Mouse (Mus musculus) kidney, adult 9 months (tissue): ENCODE measurements at regions not wholly inside any gene's neighbourhood (a gene's known extent, or its start where the extent isn't known, plus 50 kb on each side); places are given as distances from the start of the nearest gene placed in this dataset.

Experiments
- DNase-seq: peaks from one replicate; pipeline ENCODE4 v3.0.0; 2022

- no peak for DNase-seq
These were observed 57.8 kb upstream of the Arl15 start for GRCm38 (mm10) chr13:113736468-113736867.

GRCm38 (mm10) chr13:113735611-113736285 lies 58.6 kb upstream of the Arl15 start:
- no peak for DNase-seq

DNA sequence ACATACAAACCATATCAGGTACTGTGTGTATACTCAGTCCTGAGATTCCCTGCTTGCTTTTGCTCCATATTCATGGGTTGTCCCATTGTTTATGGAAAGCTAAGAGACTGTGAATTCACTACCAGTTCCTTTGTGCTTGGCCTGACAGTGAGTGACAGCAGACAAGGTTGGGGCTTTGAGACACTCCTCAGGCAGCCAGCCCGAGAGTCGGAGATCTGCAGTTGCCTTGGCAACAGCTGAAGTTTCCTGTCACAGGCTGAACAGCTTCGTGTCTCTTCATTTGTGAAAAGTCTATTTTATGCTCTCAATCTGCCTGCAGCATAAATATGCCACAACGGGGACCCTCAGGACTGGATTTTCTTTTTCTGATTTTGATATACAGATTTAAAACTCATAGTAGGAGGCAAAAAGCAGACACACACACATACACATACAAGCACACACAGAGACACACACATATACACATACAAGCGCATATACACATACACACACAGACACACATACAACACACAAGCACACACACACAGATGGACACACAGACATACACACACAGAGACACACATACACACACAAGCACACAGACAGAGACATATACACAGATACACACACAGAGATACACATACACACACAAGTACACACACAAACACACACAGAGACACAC lies 60.0 kb upstream of the Arl15 start:
- no peak for DNase-seq

DNA sequence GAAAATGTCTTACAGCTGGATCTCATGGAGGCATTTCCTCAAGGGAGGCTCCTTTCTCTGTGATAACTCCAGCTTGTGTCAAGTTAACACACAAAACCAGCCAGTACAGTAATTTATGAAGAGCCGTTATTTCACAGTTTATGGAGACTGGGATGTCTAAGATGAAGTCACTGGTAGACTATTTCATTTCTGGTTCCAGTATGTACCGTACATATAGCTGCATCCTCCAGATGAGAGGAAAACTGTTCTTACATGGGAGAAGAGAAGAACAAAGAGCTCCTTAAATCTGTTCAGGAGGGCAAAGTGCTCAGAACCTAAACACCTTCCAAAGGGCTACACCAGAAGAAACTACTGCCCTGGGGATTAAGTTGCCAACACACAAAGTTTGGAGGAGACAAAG lies 60.6 kb upstream of the Arl15 start:
- DNase-seq: no peak

- peak; percentile 54 for DNase-seq
These were observed 63.4 kb upstream of the Arl15 start for GRCm38 (mm10) chr13:113730776-113731400.

GRCm38 (mm10) chr13:113730062-113730775 lies 64.1 kb upstream of the Arl15 start:
- peak; percentile 50 for DNase-seq

GRCm38 (mm10) chr13:113729574-113729973 lies 64.7 kb upstream of the Arl15 start:
- DNase-seq: no peak

DNA sequence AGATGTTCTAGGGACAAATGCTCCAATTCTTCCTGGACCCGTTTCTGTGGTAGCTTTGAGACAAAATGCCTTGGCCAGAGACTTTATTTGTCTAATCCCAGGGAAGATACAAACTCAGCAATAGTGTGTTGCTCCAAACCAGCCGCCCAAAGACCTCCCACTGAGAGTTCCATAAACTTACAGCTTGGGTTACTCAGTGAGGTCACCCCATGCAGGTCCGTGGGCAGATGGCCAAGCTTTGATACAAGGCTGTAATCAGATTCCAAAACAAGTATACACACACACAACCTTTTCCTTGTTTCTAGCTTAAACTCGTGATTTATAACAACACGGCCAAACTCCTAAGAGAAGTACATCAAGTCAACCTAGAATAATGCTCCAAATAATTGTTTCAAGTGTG lies 64.6 kb upstream of the Hspb3 start:
- DNase-seq: peak; percentile 89

- DNase-seq: no peak
These were observed 61.7 kb upstream of the Hspb3 start for GRCm38 (mm10) chr13:113724881-113725837.

- peak; percentile 48 for DNase-seq
These were observed 51.8 kb upstream of the Hspb3 start for GRCm38 (mm10) chr13:113715231-113715630.

- no peak for DNase-seq
These were observed 50.4 kb upstream of the Hspb3 start for GRCm38 (mm10) chr13:113713844-113714243.
